Mouse (Mus musculus): Measurements from ENCODE around the gene Arfgap2. TPM values are rescaled to one million over a fixed set of nuclear protein-coding genes. Genes with fewer than 3 reads are reported as not detected.

Gene Arfgap2
- total RNA-seq, 2 experiments from 2014 or later, result 136 to 146 TPM

DNA sequence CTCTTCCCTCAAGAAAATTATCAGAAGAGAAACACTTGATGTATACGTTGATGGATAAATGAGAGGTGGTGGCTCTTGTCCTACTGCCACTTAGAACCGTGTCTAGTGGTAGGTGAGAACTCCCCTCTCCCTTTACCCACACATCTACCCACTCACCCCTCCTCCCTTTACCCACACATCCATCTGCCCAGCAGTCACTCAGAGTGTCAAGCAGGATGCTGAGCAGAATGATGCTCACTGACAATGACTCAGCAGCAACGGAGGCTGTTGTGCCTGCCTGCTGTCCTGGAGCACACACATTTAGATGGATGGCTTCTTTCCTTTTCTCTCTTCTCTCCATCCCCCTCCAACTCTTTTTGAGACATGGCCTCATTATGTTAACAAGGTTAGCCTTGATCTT is 38.1 kb downstream of the Arfgap2 start:
- no peak for DNase-seq (ENCODE audit: low spot score)

DNA sequence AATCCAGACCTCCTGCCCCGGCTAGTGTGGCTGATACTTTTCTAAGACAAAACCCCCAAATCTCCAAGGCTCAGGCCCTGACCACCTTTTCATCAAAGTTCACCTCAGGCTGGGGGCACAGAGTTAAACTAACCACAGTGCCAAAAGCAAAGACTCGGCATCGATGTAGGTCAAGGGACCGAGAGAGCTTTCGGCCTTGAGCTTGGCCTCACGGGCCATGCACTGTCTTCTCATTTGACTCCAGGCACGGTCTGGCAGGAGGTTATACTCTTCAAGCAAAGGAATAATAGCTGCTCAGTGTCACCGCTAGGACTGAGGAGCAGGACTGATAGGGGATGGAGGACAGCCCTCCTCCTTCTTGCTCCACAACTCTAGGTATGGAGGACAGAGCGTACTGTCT is 41.2 kb downstream of the Arfgap2 start:
- DNase-seq (ENCODE audit: low spot score), result no peak

DNA sequence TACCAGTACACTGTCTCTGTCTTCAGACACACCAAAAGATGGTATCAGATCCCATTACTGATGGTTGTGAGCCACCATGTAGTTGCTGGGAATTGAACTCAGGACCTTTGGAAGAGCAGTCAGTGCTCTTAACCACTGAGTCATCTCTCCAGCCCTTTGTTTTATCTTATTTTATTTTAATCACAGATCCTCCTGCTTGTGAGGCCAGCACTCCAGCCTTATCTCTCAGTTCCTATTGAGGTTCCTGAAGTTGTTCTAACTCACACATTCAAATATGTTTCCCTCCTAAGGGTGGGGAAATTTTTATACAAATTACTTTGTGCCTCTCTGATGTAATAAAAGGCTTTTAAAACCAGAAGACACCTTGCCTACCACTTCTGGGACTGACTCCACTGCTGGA is 41.8 kb downstream of the Arfgap2 start:
- no peak for DNase-seq (ENCODE audit: low spot score)

DNA sequence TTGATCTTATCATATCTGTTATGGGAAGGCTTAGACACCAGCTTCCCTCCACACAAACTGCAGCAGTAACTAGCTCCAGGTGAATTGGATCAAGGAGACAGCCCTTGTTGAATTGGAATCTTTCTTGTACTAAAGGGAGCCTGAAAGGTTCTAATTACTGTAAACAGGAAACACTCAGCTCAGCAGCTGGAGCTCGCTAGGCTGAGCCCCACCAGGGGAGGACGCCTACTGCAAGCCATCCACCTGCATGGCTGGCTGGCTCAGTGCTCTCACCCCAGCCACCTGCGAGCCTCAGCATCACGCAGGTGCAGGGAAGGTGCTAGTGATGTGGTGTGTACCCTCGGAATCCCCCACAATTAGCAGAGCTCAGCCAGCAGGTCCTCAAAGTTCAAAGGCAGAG is 43.9 kb downstream of the Arfgap2 start:
- DNase-seq (ENCODE audit: low spot score), result no peak

DNA sequence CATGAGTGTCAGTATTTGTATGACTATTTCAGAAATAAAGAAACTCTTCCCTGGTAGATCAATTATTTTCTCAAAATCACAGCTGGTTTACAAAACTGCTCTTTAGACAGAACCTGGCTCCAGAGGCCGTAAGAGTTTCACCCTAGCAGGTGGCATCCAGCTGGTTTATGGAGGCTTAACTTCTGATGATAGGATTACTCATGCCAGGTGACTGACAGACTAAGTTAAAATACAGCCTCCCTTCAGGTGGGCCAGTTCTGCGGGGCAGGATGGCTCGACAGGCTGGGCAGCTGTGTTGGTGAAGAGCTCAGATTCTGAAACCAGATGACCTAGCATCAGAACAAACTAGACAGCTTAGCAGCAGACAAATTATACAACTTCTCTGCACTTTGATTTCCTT is 44.8 kb downstream of the Arfgap2 start:
- DNase-seq (ENCODE audit: low spot score), result no peak

DNA sequence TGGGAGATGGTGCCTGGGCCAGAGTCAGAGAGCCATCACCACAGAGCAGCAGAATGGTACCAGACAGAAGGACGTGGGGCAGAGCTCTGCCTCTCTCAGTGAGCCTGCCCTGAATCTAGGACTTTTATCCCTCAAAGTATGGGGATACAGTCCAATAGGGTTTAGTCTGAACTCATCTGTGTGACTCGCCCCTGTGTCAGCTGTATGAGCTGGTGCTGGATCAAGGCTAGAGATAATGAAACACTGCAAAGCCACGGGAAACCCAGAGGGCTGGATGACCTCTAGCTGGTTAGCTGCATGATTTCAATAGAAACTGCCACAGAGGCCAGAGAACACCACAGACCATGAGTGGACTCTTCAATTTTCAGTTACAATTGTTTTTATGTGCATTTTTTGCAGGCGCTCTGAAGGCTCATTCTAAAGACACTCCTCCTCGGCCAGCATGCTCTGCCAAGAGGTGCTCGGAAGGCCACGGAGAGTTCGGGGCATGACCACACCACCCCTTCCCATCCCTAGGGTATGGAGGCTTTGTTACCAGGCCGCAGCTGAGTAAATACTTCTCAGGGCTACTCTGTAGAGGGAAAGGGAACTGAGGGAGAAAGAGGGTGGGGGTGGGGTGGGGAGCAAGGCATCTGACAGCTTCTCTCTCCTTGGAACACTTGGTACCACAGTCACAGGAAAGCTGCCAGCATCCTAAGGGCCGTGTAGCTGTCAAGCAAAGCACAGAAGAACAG is 48.0 kb downstream of the Arfgap2 start:
- peak; percentile 47 for DNase-seq (ENCODE audit: low spot score)

DNA sequence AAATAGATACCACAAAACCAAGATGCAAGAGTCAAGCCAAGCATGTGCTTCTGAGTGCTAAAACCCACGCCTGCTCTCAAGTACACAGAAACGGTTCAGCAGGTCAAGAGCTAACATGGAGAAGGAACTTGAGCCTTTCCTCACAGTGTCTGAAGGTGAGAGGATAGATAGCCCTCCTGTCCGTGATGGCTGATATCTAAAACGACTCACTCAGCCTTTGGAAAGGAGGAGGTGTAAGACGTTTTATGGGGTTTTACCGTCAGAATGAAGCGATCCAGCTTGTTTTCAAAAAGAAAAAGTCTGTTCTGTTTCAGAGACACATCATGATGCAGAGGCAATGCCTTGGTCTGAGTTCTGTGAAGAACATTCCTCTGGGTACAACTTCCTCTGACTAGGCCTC is 49.4 kb downstream of the Arfgap2 start:
- DNase-seq (ENCODE audit: low spot score), result no peak

DNA sequence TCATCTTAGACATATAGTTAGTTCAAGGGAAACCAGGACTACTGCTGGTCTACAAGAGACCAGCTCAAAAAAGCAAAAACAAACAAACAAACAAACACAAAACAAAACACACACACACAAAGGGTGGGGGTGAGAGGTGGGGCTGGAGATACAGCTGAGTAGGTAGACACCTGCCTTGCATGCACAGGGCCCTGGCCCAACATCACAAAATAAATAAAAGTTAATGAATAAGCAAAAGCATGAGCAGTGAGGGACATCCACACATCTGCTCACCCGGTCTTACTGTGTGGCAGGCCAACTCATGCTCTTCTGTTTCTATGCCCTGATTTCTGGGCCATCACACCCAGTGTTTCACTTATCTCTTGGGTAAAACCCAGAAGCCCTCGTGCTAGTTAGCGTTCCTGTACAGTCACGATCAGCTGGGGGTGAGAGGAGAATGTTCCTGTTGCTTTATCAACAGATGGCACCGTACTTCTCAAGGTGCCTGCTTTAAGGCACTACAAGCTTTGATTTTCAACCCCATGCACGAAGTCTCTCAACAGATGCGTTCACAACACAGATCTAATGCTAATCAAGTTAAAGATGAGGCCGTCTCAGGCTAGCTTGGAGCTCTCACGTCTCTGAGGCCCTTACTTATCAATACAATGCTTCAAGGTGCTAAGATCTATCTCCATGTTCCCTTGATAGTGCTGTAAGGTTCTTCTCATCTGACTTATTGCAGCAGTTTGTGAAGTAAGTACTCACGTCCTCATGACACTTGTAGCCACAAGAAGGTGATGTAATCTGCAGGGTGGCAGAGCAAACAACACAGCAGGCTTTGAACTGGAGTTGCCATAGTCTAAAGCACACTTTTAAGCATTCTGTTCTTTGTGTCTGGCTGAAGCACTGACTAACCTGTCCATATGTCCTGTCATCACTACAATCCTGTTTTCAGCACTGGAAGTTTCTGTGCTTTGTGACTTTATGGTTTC is 56.1 kb downstream of the Arfgap2 start:
- no peak for DNase-seq (ENCODE audit: low spot score)

DNA sequence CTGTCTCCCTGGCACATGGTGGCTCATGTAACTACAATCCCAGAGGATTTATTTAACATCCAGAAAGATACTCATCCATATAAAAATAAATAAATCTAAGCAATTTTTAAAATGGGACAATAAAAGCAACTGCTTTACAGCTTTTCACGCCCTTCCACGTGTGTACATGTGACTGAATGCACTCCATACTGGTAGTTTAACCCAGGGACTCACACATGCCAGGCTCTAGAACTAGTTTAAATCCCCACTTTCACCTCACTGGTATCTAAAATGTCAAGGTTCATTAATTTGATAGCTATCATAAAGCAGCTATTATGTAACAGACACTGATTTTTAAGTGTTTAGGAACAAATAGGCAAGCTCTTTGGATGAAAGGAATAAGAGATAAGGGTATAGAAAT is 57.1 kb downstream of the Arfgap2 start:
- no peak for DNase-seq (ENCODE audit: low spot score)

DNA sequence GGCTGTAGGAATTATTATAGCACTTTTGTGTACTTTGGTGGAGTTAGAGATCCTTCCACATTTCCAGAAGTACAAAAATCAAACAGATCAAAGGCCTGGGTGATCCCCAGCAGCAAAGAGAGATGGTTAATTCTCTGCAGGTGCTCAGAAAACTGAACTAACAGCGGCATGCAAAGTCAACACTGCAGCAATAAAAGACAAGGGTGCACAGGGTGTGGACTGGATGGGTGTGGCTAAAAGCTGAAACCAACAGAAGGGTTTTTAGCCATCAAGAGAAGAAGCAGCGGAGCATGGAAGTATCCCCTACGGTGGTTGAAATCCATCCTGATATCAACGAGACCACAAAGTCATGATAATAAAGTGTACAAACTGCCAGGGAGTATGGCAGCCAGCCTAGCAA is 57.7 kb downstream of the Arfgap2 start:
- no peak for DNase-seq (ENCODE audit: low spot score)

DNA sequence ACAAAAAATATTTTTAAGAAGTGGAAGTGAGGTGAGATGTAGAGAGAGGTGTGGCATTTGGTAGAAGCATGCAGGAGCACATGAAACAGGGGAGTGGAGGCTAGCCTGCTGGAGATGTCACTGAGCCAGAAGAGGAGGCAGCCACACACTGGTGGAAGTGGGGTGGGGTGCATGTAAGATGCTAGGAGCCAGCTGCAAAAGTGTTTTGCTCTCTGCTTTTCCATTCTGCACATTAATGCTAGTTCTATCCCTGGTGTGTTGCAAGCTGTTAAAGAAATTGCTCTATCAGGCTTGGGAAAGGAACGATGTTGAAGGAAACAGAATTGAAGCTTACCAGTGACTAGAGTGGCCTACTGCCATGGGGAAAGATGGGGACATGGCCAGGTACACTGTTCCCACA is 59.6 kb downstream of the Arfgap2 start:
- DNase-seq (ENCODE audit: low spot score), result peak; percentile 23

DNA sequence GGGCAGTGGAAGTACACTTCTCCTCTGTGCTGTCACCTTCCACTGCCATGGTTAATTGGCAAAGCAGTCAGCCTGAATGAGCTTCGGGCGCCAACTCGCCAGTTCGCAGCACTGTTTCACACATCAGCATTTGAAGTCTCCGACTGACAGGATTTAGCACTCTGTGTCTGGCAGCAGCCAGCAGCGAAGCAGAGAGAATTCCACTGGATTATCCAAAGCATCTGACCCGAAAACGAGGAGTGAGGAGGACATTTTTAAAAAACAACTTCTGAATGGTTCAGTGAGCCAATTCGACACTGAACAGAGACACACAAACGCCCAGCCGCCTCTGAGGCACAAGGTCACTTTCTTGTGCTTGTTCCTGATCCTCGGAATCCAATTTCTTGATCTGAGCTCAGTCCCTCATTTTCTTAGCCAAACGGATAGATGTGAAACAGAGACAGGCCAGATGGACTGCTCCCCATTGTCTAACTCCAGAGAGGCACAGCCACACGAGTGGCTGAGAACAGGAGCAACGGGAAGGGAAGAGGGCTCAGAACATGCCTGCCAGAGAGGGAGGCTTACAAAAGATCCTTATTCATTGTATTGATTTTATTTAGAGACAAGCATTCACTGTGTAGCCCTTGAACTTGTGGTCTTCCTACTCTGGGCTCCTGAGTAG is 60.1 kb downstream of the Arfgap2 start:
- peak; percentile 18 for DNase-seq (ENCODE audit: low spot score)

Other genes starting within 250 kb of the Arfgap2 start
- gene Rapsn, start 229.4 kb upstream of the Arfgap2 start, total RNA-seq (2021), result 10 to 100 TPM; 27.4 to 28.9 TPM
- 100 to 1,000 TPM; 249 to 273 TPM for gene Psmc3, start 211.0 kb upstream of the Arfgap2 start, total RNA-seq (2021)
- gene Slc39a13, start 194.6 kb upstream of the Arfgap2 start, total RNA-seq (2021), result 10 to 100 TPM; 16.9 to 19.9 TPM
- 1 to 10 TPM in 1 of 2 experiments, under 1 TPM in 1; 0.43 to 1.1 TPM for gene Spi1, start 182.6 kb upstream of the Arfgap2 start, total RNA-seq (2021)
- gene Mybpc3, start 146.8 kb upstream of the Arfgap2 start, total RNA-seq (2021), result not detected
- gene Madd, start 81.1 kb upstream of the Arfgap2 start, total RNA-seq (2021), result 1 to 10 TPM; 3.1 to 3.3 TPM
- gene Nr1h3, start 62.1 kb upstream of the Arfgap2 start, total RNA-seq (2021), result 10 to 100 TPM; 22.2 to 24.1 TPM
- gene Acp2, start 62.1 kb upstream of the Arfgap2 start, total RNA-seq (2021), result 10 to 100 TPM; 11.7 to 13.5 TPM
- gene Ddb2, start 28.0 kb upstream of the Arfgap2 start, total RNA-seq (2021), result 1 to 10 TPM; 2.9 TPM
- 100 to 1,000 TPM; 311 to 416 TPM for gene Pacsin3, start 9.0 kb upstream of the Arfgap2 start, total RNA-seq (2021)
- 10 to 100 TPM; 14.4 to 21.7 TPM for gene 1110051M20Rik, start 179.7 kb downstream of the Arfgap2 start, total RNA-seq (2021)
- gene Lrp4, start 192.5 kb downstream of the Arfgap2 start, total RNA-seq (2021), result 1 to 10 TPM; 8.8 to 9.6 TPM

All from gastrocnemius, adult 18-20 months (tissue).